Mouse (Mus musculus) stomach, postnatal 0 days (tissue): Measurements from ENCODE around the gene Syap1.

Experiments used
- CTCF ChIP-seq: IDR thresholded peaks from 2 replicates; pipeline ENCODE4 v1.5.1; 2016; ENCODE audit warnings: antibody characterized with exemption, low read depth, mild to moderate bottlenecking, moderate library complexity
- EP300 ChIP-seq: optimal IDR thresholded peaks from 2 replicates; pipeline ENCODE3; 2016; ENCODE audit warnings: antibody characterized with exemption

DNA sequence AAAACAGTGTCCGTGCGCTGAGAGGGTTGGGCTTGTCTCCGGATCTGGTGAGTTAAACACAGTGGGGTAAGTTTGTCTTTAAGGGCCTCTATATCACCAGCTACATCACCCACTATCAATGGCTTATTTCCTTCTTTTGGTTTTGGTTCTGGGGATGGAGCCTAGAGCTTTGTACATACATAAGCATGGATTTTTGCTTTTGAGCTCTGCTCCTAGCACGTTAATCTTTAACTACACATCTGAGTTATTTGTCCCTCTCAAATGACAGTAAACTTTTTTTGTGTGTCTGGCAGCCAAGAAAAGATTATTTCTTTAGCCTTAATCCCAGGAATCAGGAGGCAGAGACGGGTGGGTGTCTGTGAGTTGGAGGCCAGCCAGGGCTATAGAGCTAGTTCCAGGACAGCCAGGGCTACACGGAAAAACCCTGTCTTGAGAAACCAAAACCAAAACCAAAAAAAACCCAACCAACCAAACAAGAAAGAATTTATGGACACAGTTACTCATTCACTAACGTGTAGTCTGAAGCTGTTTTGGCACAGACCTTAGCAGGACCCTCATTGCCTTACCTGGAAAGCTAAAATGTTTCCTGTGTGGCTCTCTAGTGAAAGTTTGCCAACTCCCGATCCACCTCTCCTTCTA lies 33.4 kb upstream of the Syap1 start:
- no peak for TF ChIP-seq CTCF
- no peak for TF ChIP-seq EP300
